Mouse (Mus musculus): ENCODE data around the gene Bend4.

- no peak for TF ChIP-seq POLR2A (IDR thresholded peaks at IDR 0.05; ENCODE audit: extremely low read depth, insufficient read depth, low read length)
- no peak for TF ChIP-seq CTCF (IDR thresholded peaks at IDR 0.05; ENCODE audit: extremely low read depth, insufficient read depth, low read length)
Observed at GRCm38 (mm10) chr5:67400608-67401480, 27.3 kb downstream of the Bend4 start.
